Mouse (Mus musculus) brain, embryonic 14.5 days (tissue): ENCODE results near the gene Gm20517. TPM values are rescaled to one million over a fixed set of nuclear protein-coding genes. Genes with fewer than 3 reads are reported as not detected.

Source experiments
- DNase-seq: peaks from one replicate; pipeline ENCODE4 v3.0.0-alpha.2; 2011; ENCODE audit warnings: low read depth
- CTCF ChIP-seq: fragments of 200-500 bp; IDR thresholded peaks from 2 replicates; pipeline ENCODE4 v1.5.1; 2012; ENCODE audit warnings: inconsistent platforms, mild to moderate bottlenecking, moderate library complexity, borderline replicate concordance; ENCODE audit not compliant: insufficient read depth, insufficient read length; ENCODE audit errors: extremely low read depth
- POLR2A ChIP-seq: fragments of 200-500 bp; IDR thresholded peaks from 2 replicates; pipeline ENCODE4 v1.6.1; 2012; ENCODE audit warnings: mild to moderate bottlenecking, inconsistent platforms, borderline replicate concordance; ENCODE audit not compliant: poor library complexity, insufficient read depth, insufficient read length, severe bottlenecking; ENCODE audit errors: extremely low read depth
- polyA plus RNA-seq: library from polyadenylated mRNA; depleted of rRNA; stranded (reverse); fragments of >200 nt; gene quantifications from 2 replicates; pipeline ENCODE4 v1.2.3, GENCODE M21; 2012; rRNA removed

Gm20517 gene
- 1.7 and 2.6 TPM in 2 replicates for polyA plus RNA-seq

DNA sequence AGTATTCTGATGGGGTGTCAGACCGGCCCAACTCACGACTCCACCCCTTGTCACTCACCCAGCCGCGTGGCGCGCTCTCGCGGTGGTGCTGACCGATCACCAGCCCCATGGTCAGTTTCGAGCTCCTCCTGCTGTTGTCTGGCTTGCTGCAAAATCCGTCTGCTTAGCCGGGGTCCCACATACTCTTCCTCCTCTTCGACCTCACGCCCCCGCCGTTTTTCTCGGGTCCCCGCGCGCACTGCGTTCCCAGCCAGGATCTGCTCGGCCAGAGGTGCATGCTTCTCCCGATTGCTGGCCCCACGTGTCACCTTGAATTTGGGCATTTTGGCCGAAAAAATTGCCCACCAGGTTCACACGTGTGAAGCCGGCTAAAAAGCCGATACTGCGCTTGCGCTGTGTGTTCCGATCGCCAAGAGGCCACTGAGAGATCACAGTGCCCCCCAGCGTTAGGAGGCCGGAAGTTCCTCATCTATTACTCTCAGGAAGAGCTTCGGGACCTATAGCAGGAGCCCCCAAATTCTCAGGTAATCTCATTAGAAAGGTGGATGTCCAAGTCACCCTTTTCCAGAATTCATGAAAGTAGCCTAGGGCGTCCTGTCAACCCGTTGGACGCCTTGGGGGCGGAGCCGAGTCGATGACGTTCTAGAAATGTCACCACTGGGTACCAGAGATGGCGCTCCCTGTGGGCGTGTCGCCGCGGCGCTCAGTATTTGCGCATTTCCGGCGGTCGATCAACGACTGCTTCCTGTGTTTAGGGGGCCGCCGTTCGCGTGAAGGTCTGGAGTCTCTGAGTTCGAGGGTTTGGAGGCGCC lies at the start of gene Gm20517, which contains the start of the genes Bysl and Med20:
TSS of gene Gm20517 (plus strand) at position 741 of the 812 bp plus-strand sequence.
TSS of gene Bysl (minus strand) at position 644 of the 812 bp plus-strand sequence.
TSS of gene Med20 (plus strand) at position 734 of the 812 bp plus-strand sequence.
- TF ChIP-seq POLR2A (peak; percentile 47; the same call in 1 of the 2 replicates), CTCF (peak; percentile 91)
- DNase-seq = peak; percentile 99

DNA sequence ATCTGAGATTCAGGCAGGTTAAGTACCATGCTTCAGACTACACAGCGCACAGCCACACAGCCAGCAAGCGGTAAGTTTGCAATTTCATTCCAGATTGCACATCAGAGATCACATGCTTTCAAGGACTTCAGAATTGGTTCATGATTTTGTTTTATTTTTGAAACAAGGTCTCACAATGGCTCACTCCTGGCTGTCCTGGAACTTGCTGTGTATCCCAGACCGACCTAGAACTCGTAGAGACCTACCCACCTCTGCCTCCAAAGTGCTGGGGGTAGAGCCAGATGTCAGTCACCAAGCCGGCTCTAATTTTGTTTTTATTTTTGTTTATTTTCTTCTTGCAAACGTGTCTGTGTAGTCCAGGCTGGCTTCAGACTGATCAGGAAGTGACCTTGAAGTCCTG lies 48.5 kb upstream of the Gm20517 start:
- no peak for TF ChIP-seq CTCF
- no peak for DNase-seq

DNA sequence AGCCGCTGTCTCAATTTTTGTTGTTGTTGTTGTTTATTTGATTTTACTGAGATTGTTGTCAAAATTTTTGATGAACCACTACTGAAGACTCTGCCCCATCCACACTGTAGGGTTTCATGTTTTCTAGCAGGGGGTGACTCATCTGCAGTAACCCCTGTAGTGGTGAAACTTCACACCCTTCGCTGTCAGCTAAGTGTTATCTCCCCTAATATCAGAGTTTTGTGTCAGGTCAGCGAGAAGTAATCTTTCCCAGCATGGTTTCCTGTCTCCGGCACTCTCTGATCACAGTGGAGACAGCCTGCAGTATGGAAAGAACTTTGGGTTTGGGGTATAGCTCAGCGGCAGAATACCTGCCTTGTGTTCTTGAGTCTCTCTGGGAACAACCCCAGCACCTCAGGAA lies 46.8 kb upstream of the Gm20517 start:
- no peak for DNase-seq
- TF ChIP-seq POLR2A (no peak), CTCF (no peak)

DNA sequence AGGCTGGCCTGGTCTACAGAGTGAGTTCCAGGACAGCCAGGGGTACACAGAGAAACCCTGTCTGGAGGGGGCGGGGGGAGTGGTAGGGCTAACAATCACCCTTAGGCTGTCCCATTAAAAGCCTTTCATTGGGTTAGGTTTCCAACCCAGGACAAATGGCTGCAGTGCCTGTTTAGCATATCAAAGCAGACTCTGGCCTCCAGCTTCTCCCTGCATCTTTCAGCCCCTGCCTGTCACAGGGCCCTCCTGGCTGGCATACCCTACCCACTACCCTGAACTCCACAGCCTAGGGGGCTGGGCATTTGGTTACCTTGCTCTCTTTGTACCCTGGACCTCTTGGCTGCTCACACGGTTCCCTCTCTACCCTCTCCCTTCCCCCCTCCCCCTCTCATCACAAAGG lies 45.3 kb upstream of the Gm20517 start:
- peak; percentile 58 for DNase-seq
- TF ChIP-seq CTCF (no peak), POLR2A (no peak)

DNA sequence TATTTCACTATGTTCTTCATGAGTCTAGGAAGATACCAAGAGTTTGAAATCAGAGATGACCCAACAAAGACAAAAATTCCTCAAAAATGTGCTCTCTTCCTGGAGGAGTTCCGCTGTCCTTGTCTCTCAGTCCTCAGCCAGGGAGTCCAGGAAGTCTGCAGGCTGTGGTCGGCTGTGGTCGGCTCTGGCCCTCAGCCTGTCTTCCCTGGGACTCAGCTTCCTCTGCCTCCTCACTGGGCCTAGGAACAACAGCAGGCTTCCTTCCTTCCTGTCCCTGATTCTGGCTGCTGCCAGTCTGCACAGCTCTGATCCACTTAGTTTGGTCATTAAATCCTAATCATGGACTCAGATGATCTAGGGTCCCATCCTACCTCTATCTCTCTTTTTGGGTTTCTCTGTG lies 44.1 kb upstream of the Gm20517 start:
- no peak for DNase-seq
- no peak for TF ChIP-seq CTCF
- no peak for TF ChIP-seq POLR2A

DNA sequence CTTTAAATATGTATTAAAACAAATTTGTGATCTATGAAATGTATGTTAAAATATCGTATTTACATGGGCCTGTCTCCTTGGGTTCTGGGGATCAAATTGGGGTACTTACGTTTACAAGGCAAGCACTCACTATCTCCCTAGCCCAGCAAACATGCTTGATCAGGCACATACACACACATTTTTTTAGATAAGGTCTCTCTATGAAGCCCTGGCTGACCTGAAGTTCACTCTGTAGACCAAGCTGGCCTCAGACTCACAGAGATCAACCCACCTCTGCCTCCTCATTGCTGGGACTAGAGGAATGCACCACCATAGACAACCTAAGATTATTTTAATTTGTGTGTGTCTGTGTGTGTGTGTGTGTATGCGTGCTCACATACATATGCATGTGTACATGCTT lies 43.0 kb upstream of the Gm20517 start:
- DNase-seq = no peak

DNA sequence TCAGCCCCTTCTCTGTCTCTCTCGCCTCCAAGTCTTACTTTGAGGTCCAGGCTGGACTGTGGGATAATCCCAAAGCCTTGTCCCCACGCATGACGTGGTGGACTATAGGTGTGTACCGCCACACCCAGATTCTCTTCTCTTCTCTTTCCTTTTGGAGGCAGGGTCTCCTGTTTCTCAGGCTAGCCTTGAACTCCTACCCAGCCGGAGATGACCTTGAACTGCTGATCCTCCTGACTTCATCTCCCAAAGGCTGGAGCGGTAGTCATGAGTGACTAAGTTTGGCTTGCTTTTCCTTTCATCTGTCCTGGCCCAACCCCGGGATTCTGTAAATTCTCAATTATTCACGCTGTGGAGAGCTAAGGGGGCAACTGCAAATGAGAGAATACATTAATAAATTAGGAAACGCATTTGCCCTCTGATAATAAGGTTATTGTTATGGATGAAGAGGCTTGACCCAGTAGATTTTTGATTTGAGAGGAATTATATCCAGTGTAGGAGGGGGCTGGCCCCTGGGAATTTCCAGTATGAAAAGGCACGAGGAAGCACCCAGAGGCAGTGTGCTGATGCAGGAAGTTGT lies 42.4 kb upstream of the Gm20517 start:
- peak; percentile 23 for DNase-seq
- TF ChIP-seq CTCF (no peak), POLR2A (no peak)

More for the DNA sequence above, 43.0 kb upstream of the Gm20517 start:
- TF ChIP-seq POLR2A (no peak), CTCF (no peak)

DNA sequence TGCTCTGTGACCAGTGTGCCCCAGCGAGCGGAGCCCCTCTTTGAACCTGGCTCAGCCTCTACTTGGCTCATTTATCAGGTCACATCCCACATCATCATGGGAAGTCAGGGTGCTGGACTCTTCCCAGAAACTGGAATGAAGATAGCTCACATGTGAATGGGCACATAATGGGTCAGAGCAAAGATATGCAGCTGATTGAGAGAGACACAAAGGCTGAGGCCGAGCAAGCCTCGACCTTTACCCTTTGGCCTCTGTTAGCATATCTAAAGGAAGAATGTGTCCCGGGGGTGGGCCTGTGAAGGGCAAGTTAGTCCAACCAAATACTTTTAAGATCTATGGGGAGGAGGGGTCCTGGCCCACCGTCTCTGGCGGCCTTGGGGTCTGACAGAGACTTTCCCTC lies 39.8 kb upstream of the Gm20517 start:
- DNase-seq = no peak
- no peak for TF ChIP-seq POLR2A
- no peak for TF ChIP-seq CTCF

DNA sequence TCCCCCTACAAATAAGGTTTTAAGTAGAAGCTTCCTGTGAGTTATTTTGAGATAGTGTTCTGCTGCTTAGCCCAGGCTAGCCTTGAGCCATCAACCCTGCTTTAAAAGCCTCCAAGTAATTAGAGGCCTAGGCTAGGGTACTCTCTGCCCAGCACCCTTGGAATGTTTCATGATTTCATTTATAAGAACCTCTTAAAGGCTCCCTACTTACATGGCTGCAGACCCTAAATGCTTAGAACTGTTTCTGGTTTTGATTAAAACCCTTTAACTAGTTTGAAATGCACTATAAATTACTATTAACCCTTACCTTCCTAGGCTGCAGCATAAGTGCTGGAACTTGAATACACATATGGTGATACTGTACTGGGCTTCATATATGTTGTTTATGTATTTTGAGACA lies 39.0 kb upstream of the Gm20517 start:
- DNase-seq = no peak
- TF ChIP-seq POLR2A (no peak), CTCF (no peak)

DNA sequence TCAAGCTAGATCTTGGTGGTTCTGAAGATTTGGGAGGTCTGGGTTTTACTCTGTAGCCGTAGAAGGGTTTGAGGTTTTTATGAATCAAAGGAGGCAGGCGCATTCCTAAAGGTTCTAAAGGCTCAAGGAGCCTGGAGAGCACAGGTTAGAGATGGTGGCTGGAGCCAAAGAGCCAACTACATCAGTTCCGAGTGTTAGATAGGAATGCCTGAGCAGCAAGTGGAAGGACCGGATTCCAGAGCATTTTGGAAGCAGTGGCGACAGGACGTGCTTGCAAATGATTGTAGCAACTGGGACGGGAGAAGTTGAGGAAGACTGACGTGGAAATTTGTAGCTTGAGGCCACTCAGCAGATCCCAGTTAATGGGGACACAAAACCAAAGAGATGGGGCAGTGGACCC lies 37.4 kb upstream of the Gm20517 start:
- TF ChIP-seq CTCF (no peak), POLR2A (no peak)
- no peak for DNase-seq

DNA sequence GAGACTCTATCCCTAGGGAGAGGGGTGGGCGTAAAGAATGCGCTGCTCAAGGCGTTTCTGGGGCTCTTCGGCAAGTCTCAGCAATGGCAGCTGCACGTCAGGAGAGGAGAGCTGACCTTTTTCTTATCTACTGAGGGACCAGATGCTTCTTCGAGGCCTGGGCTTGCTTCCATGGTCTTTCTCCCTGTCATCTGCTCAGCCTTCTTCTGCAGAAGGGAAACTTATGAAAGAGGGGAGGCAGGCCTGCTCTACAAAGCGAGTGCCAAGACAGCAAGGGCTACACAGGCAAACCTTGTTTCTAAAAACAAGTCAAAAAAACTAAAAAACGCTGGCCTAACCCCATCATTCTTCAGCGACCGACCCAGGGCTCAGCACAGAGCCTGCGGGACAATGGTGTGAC lies 36.6 kb upstream of the Gm20517 start:
- DNase-seq = no peak
- TF ChIP-seq POLR2A = no peak
- no peak for TF ChIP-seq CTCF

DNA sequence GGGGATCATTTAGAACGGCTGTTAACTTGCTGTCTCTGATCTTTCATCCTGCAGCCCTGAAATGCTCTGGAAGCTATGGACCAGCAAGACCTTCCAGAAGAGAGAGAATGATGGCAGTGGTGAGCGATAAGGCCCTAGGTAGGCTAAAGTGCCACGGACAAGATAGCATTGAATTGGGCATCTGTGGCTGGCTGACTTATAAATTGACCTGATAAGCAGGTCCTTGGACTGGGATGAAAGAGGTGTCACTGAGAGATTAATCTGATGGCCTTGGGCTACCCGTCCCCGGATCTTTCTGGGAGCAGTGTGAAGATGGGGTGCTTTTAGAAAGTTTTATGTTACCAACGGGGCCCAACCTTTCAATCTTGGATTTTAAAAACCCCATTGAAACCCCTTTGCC lies 32.7 kb upstream of the Gm20517 start:
- TF ChIP-seq CTCF (no peak), POLR2A (no peak)
- no peak for DNase-seq

DNA sequence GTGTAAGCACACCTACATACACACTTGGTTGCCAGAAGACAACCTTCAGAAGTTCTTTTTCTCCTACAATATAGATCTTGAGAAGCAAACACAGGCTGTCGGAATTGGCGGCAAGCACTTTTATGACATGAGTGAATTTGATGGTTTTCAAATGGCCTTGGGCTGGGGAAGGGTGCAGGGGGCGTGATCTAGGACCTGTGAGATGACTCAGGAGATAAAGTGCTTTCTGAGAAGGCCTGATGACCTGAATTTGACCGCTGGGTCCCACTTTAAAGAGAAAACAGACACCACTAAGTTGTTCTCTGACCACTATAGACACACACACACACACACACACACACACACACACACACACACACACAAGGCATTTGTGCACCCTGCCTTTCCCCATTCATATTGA lies 30.4 kb upstream of the Gm20517 start:
- no peak for DNase-seq
- no peak for TF ChIP-seq CTCF
- TF ChIP-seq POLR2A = no peak
